Mouse (Mus musculus) midbrain, embryonic 14.5 days (tissue): ENCODE measurements around the gene Aldh2. TPM values are rescaled to one million over a fixed set of nuclear protein-coding genes. Genes with fewer than 3 reads are reported as not detected.

Experiments used
- ATAC-seq: fragments of 200-750 bp; cut with Nextera tagmentation; 2 replicates; pipeline ENCODE4 v1.8.0; 2017; ENCODE audit warnings: moderate number of reproducible peaks, moderate library complexity; ENCODE audit not compliant: low FRiP score, low TSS enrichment
- DNase-seq: peaks from one replicate; pipeline ENCODE4 v3.0.0-alpha.2; 2015
- H3K27ac ChIP-seq: fragments of 300-500 bp; sonication (generic); replicated peaks from 2 replicates; pipeline ENCODE4 v1.5.1; 2014; ENCODE audit warnings: mild to moderate bottlenecking, low read depth, low read length, moderate library complexity
- H3K27me3 ChIP-seq: fragments of 300-500 bp; sonication (generic); 2 replicates; pipeline ENCODE4 v1.6.1; 2014; ENCODE audit warnings: low read length, control low read depth, mixed read lengths; ENCODE audit not compliant: control insufficient read depth, insufficient read depth
- H3K36me3 ChIP-seq: fragments of 300-500 bp; sonication (generic); 2 replicates; pipeline ENCODE4 v1.6.1; 2014; ENCODE audit warnings: low read length, control low read depth; ENCODE audit not compliant: control insufficient read depth, insufficient read depth
- H3K4me1 ChIP-seq: fragments of 300-500 bp; sonication (generic); 2 replicates; pipeline ENCODE4 v1.6.1; 2014; ENCODE audit warnings: mild to moderate bottlenecking, antibody characterized with exemption, low read length, control low read depth; ENCODE audit not compliant: control insufficient read depth, insufficient read depth
- H3K4me2 ChIP-seq: fragments of 300-500 bp; sonication (generic); 2 replicates; pipeline ENCODE4 v1.6.1; 2014; ENCODE audit warnings: mild to moderate bottlenecking, low read length, moderate library complexity
- H3K4me3 ChIP-seq: fragments of 300-500 bp; sonication (generic); replicated peaks from 2 replicates; pipeline ENCODE4 v1.5.1; 2014; ENCODE audit warnings: low read depth, low read length
- H3K9ac ChIP-seq: fragments of 300-500 bp; sonication (generic); replicated peaks from 2 replicates; pipeline ENCODE4 v1.6.1; 2014; ENCODE audit warnings: mild to moderate bottlenecking, low read length, moderate library complexity
- H3K9me3 ChIP-seq: fragments of 300-500 bp; sonication (generic); 2 replicates; pipeline ENCODE4 v1.6.1; 2016; ENCODE audit warnings: low read length, control low read depth, mixed read lengths; ENCODE audit not compliant: control insufficient read depth
- WGBS: fragments of 180-500 bp; shearing (Covaris S2); extraction: QIAGEN DNeasy Blood & Tissue Kit; methylation state at CpG from one replicate; pipeline ENCODE4 v1.1.7; 2014; 5-methylcytosine and 5-hydroxymethylcytosine counted together
- polyA plus RNA-seq: library from polyadenylated mRNA; unstranded; fragments of >200 nt; fragmentation: Nextera tagmentation; extraction: Ambion mirVana; gene quantifications from 2 replicates; pipeline ENCODE4 v1.2.1, GENCODE M21; 2014

Aldh2 gene
- polyA plus RNA-seq, 1 experiment from 2014 or later = 41.8 TPM

GRCm38 (mm10) chr5:121575867-121576266 lies 17.8 kb downstream of the Aldh2 start:
- H3K27me3 ChIP-seq = no peaks in the 10 kb centered on the region
- no peak overlapping the region for H3K27ac ChIP-seq
- no peaks in the 10 kb centered on the region for H3K4me1 ChIP-seq
- H3K9ac ChIP-seq = no peak overlapping the region
- peaks cover 28% of the 10 kb centered on the region for H3K36me3 ChIP-seq
- H3K4me3 ChIP-seq = no peak overlapping the region
- no peak for ATAC-seq
- no peaks in the 10 kb centered on the region for H3K9me3 ChIP-seq
- WGBS = 96% methylated on average over 11 of the region's 11 CpGs
- DNase-seq = no peak
- H3K4me2 ChIP-seq = no peak overlapping the region

GRCm38 (mm10) chr5:121574145-121574544 lies 19.5 kb downstream of the Aldh2 start:
- H3K4me2 ChIP-seq = no peak overlapping the region
- H3K9ac ChIP-seq = no peak overlapping the region
- H3K4me1 ChIP-seq = no peaks in the 10 kb centered on the region
- H3K27me3 ChIP-seq = no peaks in the 10 kb centered on the region
- ATAC-seq = no peak
- H3K27ac ChIP-seq = no peak overlapping the region
- WGBS = 92% methylated on average over 13 of the region's 13 CpGs
- H3K4me3 ChIP-seq = no peak overlapping the region
- H3K9me3 ChIP-seq = no peaks in the 10 kb centered on the region
- no peak for DNase-seq
- peaks cover 25% of the 10 kb centered on the region for H3K36me3 ChIP-seq

- WGBS = 81% methylated on average over 1 of the region's 1 CpGs
- H3K4me2 ChIP-seq = no peak overlapping the region
- DNase-seq (no peak), ATAC-seq (no peak)
- no peaks in the 10 kb centered on the region for H3K9me3 ChIP-seq
- no peak overlapping the region for H3K4me3 ChIP-seq
- no peaks in the 10 kb centered on the region for H3K4me1 ChIP-seq
- no peak overlapping the region for H3K27ac ChIP-seq
- H3K9ac ChIP-seq = no peak overlapping the region
- no peaks in the 10 kb centered on the region for H3K27me3 ChIP-seq
- H3K36me3 ChIP-seq = peaks cover 24% of the 10 kb centered on the region; the same call in 1 of the 2 replicates
Observed at GRCm38 (mm10) chr5:121570787-121571186, 22.8 kb downstream of the Aldh2 start.

GRCm38 (mm10) chr5:121569881-121570420 lies 23.7 kb downstream of the Aldh2 start:
- DNase-seq (peak; percentile 36), ATAC-seq (no peak)
- Histone ChIP-seq H3K36me3 (peaks cover 19% of the 10 kb centered on the region; the same call in 1 of the 2 replicates), H3K9me3 (no peaks in the 10 kb centered on the region), H3K27ac (no peak overlapping the region), H3K9ac (no peak overlapping the region), H3K4me2 (no peak overlapping the region), H3K27me3 (no peaks in the 10 kb centered on the region), H3K4me1 (no peaks in the 10 kb centered on the region), H3K4me3 (no peak overlapping the region)
- WGBS = 76% methylated on average over 8 of the region's 9 CpGs

GRCm38 (mm10) chr5:121566035-121566681 lies 27.5 kb downstream of the Aldh2 start:
- peaks cover 6% of the 10 kb centered on the region; the same call in 1 of the 2 replicates for H3K36me3 ChIP-seq
- no peak overlapping the region for H3K9ac ChIP-seq
- H3K27me3 ChIP-seq = no peaks in the 10 kb centered on the region
- H3K4me2 ChIP-seq = no peak overlapping the region
- 90% methylated on average over 16 of the region's 16 CpGs for WGBS
- no peak overlapping the region for H3K4me3 ChIP-seq
- DNase-seq = no peak
- no peak for ATAC-seq
- no peak overlapping the region for H3K27ac ChIP-seq
- no peaks in the 10 kb centered on the region for H3K4me1 ChIP-seq
- H3K9me3 ChIP-seq = no peaks in the 10 kb centered on the region

- H3K4me3 ChIP-seq = no peak overlapping the region
- H3K4me1 ChIP-seq = no peaks in the 10 kb centered on the region
- H3K9ac ChIP-seq = no peak overlapping the region
- H3K27ac ChIP-seq = no peak overlapping the region
- 9% methylated on average over 11 of the region's 11 CpGs for WGBS
- ATAC-seq (no peak), DNase-seq (peak; percentile 89)
- H3K36me3 ChIP-seq = peaks cover 3% of the 10 kb centered on the region; the same call in 1 of the 2 replicates
- no peaks in the 10 kb centered on the region for H3K9me3 ChIP-seq
- H3K27me3 ChIP-seq = no peaks in the 10 kb centered on the region
- peak overlapping the region; percentile 30 for H3K4me2 ChIP-seq
Observed at GRCm38 (mm10) chr5:121564468-121564895, 29.1 kb downstream of the Aldh2 start.

GRCm38 (mm10) chr5:121562436-121562835 lies 31.2 kb downstream of the Aldh2 start:
- no peak for DNase-seq
- H3K4me3 ChIP-seq = no peak overlapping the region
- WGBS = 84% methylated on average over 3 of the region's 3 CpGs
- H3K27ac ChIP-seq = no peak overlapping the region
- H3K4me2 ChIP-seq = no peak overlapping the region
- no peaks in the 10 kb centered on the region for H3K4me1 ChIP-seq
- no peaks in the 10 kb centered on the region for H3K9me3 ChIP-seq
- H3K36me3 ChIP-seq = no peaks in the 10 kb centered on the region
- no peaks in the 10 kb centered on the region for H3K27me3 ChIP-seq
- ATAC-seq = no peak
- H3K9ac ChIP-seq = no peak overlapping the region

- Histone ChIP-seq H3K27ac (no peak overlapping the region), H3K36me3 (no peaks in the 10 kb centered on the region), H3K4me1 (peaks cover 6% of the 10 kb centered on the region), H3K9me3 (no peaks in the 10 kb centered on the region), H3K27me3 (no peaks in the 10 kb centered on the region), H3K4me2 (no peak overlapping the region), H3K9ac (no peak overlapping the region), H3K4me3 (no peak overlapping the region)
- ATAC-seq = no peak
- DNase-seq = no peak
- WGBS = 86% methylated on average over 7 of the region's 7 CpGs
Observed at GRCm38 (mm10) chr5:121549196-121549595, 44.4 kb downstream of the Aldh2 start.

GRCm38 (mm10) chr5:121547084-121547483 lies 46.5 kb downstream of the Aldh2 start:
- Histone ChIP-seq H3K36me3 (0 out of 2 replicates have a peak, but pooled peaks cover 2% of the 10 kb centered on the region), H3K4me2 (no peak overlapping the region), H3K27ac (no peak overlapping the region), H3K4me1 (peaks cover 18% of the 10 kb centered on the region), H3K9ac (no peak overlapping the region), H3K27me3 (no peaks in the 10 kb centered on the region), H3K9me3 (no peaks in the 10 kb centered on the region), H3K4me3 (no peak overlapping the region)
- 90% methylated on average over 3 of the region's 3 CpGs for WGBS
- ATAC-seq (no peak), DNase-seq (no peak)
